Mouse (Mus musculus): ENCODE results near the gene Tnfsf15.

Gene Tnfsf15

DNA sequence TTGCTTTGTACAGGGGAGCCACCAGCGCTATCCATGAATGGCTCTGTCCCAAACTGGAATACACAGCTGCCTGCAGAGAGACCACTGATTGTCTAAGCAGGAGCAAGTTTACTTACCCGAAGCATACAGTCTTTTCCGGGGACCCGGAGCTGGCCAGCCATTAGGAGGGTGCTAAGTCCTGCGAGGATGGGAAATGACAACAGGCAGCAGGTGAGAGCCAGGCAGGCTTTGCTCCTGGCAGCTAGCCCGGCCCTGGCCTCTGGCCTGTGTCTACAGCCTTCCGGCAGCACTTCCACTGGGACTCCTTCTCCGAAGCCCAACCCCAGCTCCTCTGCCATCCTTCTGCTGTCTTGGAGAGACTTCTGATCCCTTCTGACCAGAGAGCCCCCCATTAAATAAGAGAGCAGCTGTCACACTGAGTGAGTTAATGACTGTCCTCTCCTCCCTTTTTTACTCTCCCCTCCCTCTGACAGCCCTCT is at the start of gene Tnfsf15:
TSS of gene Tnfsf15 (minus strand) at position 421 of the 479 bp plus-strand sequence.
- peak in 1 of 2 experiments; percentile 16 for DNase-seq (ENCODE audit: low spot score in 2 of 2)

DNA sequence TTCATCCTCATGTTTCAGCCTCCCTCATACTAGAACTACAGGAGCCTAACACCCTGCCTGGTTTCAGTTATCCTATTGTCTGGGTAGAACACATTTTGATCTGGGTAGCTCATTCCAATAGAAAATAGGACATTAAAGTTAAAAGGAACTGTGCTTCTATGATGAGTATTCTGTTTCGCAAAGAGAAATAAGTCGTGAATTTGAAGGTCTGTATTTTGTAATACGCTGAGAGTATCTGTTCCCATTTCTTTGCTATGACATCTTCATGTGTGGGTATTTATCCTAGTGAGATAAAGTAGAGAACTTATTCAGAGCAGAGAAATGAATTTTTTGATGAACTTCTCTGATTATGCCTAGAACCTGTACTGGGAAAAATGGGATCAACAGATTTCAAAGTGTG is 47.4 kb upstream of the Tnfsf15 start:
- DNase-seq (ENCODE audit: low spot score in 2 of 2) = no peak

DNA sequence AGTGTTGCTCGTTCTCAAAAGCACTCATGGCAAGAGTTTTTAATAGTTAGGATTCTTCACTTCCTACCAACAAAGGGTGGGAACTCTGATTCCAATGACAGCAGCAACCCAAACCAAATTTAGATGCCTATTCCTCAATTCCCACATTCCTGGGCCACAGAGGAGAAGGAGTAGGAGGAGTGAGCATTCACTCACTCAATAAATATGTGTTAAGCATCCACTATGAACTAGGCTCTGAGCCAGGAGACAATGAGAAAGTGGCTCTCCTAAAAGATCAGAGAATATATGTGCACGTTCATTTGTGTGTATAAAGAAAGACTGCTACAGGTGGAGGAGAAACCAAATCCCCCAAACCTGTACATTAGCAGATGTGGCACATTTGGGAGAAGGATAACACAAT is 40.6 kb upstream of the Tnfsf15 start:
- no peak for DNase-seq (ENCODE audit: low spot score in 2 of 2)

DNA sequence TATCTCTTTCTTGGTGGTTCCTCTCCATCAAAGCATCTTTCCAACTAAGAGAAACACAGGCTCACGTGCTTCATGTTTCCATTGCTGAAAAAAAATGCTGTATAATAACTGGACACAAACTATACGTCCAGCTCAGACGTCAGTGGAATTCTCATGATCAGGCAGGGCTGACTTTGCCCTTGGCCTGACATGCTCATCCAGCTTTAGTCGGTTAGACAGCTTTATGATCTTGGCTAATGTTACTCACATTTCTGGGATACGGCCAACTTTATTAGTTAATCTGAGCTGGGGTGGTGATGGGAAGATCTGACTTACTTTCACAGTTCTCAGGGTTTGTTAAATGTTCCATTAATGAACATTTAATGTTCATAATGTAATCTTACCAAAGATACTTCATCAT is 38.9 kb upstream of the Tnfsf15 start:
- no peak for DNase-seq (ENCODE audit: low spot score in 2 of 2)

DNA sequence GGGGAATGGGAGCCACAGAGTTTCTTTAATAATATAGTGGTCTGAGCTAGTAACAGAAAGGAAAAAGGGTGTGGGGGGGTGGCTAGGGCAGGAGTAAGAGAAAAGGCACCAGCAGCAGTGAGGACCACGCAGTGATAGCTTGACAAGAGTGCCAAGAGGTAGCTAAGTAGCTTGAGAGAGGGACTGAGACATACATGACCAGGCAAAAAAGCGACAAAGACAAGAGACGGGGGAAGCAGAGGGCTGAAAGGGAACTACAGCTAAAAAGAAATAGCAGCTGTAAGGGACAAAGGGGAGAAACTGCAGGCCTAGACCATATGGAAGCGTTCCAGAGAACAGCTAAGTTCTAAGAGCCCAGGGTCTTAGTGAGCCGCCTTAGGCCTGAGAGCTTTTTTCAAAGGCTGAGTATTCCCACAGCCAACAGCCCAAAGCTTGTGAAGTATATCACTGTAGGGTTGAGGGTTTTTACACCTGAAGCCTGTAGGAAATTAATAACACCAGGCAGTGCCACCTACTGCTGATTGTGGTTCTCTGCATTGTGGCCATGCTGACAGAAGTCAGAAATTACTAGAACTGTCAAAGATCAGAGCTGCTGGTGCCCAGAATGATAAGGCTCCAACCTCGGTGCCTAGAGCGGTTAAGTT is 38.2 kb upstream of the Tnfsf15 start:
- no peak for DNase-seq (ENCODE audit: low spot score in 2 of 2)

DNA sequence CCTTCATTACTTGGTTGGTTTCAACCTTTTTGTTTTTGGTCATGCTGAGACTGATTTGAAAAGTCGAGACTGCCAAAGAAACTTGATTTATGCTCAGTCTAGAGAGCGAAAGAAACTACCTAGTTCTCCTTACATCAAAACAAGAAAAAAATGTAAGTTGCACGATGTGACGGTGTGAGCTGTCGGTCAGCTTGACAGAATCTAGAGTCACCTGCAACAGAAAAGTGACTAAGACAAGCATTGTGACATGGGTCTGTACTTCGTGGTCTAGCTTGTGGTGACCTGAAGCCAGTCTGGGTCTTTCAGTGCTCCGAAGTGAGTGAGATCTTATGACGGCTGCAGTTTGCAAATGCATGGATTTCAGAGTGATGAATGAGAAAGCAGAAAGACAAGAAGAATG is 32.3 kb upstream of the Tnfsf15 start:
- DNase-seq (ENCODE audit: low spot score in 2 of 2) = no peak

DNA sequence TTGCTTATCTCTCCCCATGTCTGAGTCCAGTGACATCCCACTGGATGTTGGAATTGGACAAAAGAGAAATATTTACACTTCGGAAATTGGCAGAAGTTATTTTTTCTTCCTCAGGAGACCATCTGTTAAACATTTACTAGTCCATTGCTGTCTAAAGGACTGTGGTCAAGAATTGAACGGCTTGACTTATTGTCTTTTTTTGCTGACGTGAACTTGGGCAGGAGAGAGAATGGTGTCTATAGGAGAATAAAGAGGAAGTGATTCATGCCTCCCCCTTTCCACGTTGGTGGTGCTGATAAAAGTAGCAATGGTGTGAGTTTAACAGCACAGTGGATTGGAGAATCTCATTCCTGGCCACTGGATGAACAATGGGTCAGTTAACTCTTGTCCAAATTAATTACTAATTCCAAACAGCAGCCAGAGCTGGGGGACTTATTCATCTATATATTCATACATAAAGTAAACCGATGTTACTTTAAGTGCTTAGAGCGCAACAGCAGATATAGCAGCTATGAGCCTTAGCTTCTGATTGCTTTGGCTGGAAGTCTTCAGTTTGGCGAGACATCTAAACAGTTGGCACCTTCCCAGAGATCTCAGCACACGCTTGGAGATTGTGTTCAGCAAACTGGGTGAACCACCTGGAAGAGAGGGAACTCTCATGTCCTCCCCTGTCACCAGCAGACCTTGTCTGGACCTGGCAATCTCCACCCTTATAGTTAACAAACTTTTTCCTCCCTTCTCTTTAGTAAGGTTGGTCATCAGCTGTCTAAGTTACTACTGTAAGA is 28.6 kb upstream of the Tnfsf15 start:
- no peak for DNase-seq (ENCODE audit: low spot score in 2 of 2)

DNA sequence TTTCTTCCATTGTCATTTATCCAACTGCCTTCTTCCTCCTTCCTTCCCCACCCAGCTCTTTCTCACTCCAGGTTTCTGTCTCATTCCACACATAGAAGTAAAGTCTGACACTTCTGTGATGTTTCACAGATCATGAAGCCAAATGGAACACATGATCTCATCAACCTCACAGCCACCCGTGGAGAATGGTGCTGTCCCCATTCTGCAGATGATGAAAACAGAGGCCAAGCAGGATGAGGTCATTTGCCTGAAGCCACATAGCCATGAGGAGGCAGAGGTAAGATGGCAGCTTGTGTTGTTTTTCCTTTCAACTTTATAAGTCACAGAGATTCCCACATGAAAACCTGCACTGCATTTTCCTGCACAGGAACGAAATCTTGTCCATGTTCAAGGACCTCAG is 27.6 kb upstream of the Tnfsf15 start:
- no peak for DNase-seq (ENCODE audit: low spot score in 2 of 2)

DNA sequence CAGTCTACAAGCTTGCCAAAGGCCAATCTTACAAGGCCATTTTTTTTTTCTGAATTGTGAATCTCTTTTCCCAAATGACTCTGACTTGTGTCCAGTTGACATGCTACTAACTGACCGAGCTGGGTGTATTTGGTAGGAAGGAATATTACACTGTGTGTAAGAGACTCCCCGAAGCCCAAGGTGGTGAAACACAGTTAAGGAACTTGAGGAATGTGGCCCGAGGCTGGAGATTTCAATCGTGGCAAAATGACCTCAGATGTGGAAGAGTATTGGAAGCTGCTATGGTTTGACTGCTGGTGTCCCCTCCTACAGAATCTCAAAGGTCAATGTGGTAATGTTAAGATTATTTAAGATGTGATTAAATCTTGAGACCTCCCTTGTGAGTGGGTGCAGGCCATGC is 26.4 kb upstream of the Tnfsf15 start:
- DNase-seq (ENCODE audit: low spot score in 2 of 2) = no peak

DNA sequence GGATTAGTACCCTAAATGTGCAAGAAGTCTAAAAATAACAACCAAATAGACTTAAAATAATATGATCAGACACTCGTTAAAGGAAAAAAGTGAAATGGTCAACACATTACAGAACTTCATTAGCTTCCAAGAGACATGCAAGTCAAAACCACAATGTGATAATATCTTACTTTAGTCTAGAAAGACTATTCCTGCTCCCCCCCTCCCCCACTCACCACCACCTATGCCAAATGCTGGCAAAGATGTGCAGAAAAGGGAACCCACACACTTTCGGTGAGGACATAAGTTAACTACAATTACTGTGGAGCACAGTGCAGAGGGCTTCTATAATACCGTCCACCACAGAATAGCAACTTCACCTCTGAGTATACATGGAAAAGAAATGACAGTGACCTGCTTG is 24.2 kb upstream of the Tnfsf15 start:
- DNase-seq (ENCODE audit: low spot score in 2 of 2) = no peak

DNA sequence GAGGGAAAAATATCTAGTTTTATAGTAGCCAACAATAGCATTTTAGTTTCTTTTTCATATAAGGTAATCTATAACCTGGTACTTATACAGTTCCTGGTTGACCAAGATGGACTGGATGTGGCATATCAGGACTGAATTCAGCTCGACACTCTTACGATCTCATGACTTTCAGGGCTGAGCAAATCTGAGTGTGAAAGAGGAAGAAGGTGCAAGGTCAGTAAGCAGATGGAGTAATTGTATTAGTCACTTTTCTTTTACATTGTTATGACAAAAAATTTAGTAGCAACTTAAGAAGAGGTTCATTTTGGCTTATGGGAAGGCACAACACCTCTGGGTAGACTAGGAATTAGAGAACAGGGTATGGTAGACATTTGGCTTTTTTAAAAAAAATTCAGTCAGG is 20.1 kb upstream of the Tnfsf15 start:
- DNase-seq (ENCODE audit: low spot score in 2 of 2) = no peak

DNA sequence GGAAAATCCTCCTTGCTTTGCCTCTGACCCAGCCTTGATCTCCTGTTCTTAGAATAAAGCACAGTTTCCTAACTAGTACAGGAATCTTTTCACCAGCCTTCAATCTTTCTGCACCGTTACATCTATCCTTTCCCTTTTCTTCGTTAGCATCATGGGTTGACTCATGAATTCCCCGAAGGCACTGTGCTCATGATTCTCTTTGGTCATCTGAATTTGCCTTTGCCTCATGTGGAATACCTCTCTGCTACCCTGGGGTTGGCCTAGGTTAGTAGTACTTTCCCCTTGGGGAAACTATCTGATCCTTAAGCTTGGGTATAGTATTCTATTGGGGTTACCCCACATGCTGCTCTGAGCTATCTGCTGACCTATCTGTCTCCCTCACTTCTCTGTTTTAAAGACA is 15.0 kb upstream of the Tnfsf15 start:
- DNase-seq (ENCODE audit: low spot score in 2 of 2) = no peak

DNA sequence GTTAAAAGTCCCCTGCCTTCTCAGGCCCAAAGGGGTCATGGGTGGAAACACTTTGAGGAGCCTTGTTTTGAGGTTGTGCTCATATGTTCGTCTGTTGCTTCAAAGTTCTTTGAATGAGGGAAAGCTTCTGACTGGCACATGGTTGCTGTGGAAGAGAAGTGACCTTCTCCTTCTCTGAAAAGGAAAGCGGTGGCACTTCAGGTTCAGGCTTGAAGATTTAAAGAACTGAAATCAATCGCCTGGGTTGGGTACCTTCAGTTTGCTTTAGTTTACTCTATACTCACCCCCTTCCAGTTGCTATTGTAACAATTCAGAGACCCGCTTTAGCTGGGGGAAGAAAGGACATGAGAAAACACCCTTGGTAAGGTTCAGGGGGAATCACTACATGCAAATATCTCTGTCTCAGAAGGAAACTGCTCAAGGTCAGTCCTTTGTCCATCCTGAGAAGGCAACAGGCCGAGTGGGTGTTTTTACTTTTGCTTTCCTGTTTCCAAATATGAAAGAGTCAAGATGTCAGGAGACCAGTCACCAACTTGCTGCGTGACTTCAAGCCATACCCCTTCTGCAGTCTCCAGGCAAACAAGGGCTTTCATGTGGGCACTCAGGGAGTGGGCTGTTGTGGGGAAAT is 12.7 kb upstream of the Tnfsf15 start:
- no peak for DNase-seq (ENCODE audit: low spot score in 2 of 2)

DNA sequence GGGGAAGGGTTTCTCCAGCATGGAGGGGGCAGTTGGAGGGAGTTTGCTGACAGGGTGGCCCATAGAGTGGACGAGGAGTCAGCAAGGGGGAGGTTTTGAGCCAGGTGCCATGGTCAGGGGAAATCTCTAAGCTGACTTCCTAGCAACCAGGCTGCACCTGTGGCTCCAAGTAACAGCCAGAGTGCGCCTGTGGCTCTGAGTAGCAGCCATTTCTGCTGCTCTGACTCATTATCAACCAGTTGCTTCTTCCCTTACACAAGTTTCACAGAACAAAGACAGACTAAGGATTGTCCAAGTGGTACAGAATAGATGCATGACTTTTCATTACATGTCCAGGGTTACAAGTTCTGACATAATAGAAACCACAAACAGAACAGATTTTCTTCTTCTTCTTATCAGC is 11.2 kb upstream of the Tnfsf15 start:
- no peak for DNase-seq (ENCODE audit: low spot score in 2 of 2)

DNA sequence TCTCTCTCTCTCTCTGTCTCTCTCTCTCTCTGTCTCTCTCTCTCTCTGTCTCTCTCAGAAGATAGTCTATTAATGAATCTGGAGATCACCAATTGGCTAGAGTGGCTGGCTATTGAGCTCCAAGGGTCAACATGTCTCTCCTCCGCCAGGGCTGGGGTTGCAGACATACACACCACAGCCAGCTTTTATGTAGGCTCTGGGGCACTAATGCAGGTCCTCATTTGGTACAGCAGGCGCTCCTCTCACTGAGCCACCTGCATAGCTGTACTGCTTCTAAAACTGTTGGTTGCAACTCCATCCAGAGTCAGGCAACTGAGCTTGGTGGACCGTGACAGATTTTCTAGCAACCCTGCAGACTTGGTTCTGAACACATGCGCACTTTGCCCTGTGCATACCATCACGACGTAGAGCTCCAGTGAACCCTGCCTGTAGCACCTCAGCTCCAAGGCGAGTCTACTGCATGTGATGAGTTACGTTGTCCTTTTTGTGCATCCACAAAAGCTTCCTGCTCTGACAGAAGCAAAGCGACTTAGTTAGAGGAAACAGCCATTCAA is 9.6 kb upstream of the Tnfsf15 start:
- no peak for DNase-seq (ENCODE audit: low spot score in 2 of 2)

DNA sequence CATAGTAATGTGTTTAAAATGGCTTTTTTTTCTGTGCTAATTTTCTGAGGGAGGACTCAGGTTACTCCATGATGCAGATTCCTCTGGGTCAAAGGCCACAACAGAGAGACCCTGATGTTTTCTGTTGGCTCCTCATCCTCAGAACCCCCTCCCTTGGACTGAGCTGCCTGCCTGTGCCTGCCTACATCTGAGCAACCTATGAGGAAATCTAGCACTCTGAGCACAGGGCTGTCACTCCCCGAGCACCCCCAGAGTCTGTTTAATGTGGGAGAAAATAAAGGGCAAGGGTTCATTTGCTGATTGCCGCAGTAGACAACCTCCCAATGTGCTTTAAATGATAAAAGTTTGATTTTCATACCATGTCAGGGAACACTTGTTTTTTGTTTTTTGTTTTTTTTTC is 8.9 kb upstream of the Tnfsf15 start:
- no peak for DNase-seq (ENCODE audit: low spot score in 2 of 2)

DNA sequence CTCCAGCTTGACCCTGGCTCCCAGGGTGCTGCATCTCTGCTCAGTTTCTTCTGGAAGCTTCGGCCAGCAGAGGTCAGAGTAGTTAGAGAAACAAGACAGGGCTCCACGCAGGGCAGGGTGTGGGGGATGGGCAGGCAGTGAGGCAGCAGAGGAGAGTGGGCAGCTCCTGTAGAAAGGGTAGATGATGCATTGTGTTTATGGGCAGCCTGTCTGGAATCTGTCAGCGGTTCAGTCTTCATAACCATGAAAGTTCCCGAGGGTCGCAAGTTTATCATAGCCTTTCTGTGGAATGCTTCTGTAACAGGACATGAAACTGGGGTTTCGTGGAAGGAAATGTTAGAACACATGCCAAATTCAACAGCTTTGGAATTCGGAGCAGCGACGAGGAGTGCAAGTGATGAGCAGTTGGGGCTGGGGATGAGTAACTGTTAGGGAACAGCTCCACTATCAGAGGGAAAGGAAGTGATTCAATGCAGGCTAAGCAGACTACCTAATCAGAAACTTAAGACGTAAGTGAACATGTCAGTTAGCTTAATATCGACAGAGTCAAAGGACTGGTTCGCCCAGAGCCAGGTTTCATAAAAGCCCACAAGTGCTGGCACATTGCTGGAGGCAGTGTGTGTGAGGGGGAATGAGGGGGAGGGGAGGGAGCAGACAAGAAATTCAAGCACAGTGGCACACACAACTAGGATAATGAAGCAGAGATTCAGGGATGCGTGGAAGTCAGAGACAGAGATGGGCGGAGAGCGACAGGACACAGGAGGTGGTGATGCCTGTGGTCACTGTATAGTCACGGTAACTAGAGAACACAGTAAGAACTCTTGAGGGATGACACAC is 8.0 kb upstream of the Tnfsf15 start:
- peak in 1 of 2 experiments; percentile 21 for DNase-seq (ENCODE audit: low spot score in 2 of 2)

DNA sequence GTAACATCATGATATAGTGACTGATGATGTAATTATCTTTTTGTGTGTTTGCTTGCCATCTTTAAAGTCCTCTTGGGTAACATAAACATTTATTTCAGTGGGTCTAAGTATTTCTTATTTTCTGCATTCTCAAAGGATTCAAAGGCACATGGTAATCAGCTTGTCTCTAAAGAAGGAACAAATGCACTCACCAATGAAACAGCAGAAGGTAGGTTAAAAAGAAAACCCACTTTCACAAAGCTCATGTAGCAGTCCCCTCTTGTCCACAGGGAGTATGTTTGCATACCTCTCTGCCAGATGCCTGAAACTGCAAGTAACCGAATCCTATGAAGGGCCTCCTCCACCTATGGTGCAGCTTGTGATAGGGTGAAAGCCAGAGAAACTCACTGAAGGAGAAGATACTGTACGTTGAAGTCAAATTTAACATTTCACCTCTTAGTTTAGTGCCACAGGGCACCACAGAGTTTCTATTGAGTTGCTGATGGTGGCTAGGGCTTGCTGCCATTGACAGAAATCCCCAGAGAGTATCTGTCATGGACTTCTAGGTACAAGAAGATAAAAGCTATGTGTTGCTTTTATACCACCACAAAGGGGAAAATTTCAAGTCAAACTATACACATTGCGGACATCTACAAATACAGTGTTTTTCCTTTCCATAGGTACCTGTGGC is 3.3 kb upstream of the Tnfsf15 start:
- no peak for DNase-seq (ENCODE audit: low spot score in 2 of 2)

DNA sequence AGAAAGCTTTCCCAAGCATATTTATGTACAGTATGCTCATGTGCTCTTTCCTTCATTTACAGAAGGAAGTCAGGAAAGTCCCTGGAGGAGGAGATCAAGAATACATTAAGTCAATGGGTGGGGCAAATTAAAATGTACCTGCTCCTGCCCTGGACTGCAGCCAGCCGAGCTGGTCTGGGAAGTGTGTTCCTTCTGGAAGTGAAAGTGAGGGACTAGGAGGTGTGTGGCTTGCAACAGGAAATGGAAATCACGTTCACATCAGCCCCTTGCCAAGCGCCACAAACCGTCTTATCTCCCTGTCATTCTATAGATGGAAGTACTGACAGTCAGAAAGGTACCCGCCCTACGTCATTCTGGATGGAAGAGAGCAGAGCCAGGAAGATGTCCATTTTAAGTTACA is 358 bp upstream of the Tnfsf15 start:
- DNase-seq (ENCODE audit: low spot score in 2 of 2) = no peak

DNA sequence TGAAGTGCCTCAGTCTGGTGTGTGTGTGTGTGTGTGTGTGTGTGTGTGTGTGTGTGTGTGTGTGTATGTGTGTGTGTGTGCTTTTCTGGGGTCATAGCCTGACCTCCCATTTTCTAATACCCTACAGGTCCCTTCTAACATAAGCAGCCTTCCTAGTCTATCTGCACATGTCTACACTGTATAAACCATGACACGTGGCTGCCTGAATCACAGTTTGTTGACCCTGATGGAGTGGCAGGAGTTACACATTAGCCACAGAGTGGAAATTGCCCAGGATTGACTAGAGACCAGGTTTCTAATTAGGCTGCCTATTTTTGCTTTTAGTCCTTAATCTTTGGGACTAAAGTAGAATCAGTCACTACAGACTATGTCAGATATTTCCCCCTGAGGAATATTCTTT is 1.3 kb downstream of the Tnfsf15 start:
- DNase-seq (ENCODE audit: low spot score in 2 of 2) = no peak

DNA sequence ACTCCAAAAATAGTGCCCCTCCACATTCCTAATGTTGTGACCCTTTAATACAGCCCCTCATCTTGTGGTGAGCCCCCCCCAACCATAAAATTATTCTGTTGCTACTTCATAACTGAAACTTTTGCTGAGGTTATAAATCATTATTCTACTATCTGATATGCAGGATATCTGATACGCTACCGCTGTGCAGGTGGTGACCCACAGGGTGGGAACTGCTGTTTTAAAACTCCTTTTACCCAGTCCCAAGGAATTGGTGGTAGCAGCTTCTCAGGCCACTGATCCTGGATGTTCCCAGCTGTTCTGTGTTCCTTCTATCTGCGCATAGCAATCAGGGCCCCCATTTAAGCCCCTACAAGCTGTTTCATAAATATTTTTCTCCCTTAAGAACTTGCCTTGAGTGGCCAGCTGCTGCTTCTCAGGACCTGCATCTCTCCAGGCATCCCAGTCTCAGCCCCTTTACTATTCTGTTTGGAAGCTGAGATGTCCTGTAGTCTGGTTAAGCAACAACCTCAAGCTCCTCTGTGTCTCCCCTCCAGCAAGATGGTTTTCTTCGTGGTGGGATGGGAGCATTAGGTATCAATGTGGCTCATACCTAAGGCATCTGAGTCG is 2.0 kb downstream of the Tnfsf15 start:
- no peak for DNase-seq (ENCODE audit: low spot score in 2 of 2)

Measured in frontal cortex, postnatal 10 days (tissue).